Mouse (Mus musculus) kidney, postnatal 4 days (tissue): ENCODE data around the gene Wipf1.
"Not testable (repeated sequence)": the region's sequence is repeated elsewhere in the genome, so short reads cannot be mapped to it uniquely, and the experiment has no call there.

Experiments
- DNase-seq, 2 experiments: peaks; one replicate each; pipeline ENCODE4 v3.0.0; 2021; ENCODE audit warnings: mixed read lengths in 2 of 2

Wipf1 gene

DNA sequence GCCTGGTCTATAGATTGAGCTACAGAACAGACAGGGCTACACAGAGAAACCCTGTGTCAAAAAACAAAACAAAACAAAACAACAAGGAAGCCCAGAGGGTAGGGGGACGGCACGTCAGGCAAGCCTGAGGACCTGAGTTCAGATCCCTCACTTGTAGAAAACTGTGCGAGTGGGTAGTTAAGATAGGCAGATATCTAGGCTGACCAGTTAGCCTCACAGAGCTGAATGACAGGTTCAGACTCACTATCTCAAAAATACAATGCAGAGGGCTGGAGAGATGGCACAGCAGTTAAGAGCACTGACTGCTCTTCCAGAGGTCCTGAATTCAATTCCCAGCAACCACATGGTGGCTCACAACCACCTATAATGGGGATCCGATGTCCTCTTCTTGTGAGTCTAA is 23.2 kb downstream of the Wipf1 start:
- not testable (repeated sequence) for DNase-seq

DNA sequence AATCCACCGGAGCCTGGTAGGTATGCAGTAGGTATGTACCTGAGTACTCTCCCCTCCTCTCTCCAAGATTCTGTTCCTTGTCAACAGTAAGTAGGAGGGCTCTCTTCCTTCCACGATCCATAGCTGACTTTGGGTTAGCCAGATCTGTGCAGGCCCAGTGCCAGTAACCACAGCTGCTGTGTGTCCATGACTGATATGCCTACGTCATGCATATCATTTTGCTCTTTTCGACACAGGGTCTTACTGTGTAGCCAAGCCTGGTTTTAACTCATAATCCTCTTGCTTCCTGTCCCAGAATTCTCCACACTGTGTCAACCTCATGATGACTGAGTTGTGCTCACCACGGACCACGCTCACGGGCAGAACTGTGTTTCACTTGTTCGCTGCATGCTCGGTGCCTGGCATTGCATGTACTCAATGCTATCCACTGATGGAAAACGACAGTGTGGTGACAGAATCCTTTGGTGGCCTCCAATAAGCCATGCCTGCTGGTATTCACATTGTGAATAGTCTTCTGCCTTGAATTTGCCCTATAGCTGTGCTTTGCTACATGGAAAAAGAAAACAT is 26.6 kb downstream of the Wipf1 start:
- peak; percentile 70 to 77 for DNase-seq

DNA sequence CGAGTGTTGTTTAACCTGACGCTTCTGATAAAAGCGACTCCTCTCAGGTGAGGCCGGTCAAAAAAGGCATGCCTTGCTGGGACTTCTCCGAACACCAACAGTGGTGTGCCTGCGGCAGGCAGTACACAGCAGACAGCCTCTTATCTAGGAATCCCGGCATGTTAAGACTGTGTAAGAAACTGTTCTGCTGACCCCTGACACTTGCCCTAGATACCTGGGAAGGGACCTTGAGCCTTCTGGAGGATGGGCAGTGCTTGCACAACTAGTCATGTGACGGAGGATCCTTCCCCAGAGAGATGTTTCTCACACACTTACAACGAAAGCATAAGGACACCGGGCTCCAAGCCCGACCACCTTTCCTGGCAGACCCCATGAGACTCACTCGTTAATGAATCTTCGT is 28.7 kb downstream of the Wipf1 start:
- DNase-seq: no peak

DNA sequence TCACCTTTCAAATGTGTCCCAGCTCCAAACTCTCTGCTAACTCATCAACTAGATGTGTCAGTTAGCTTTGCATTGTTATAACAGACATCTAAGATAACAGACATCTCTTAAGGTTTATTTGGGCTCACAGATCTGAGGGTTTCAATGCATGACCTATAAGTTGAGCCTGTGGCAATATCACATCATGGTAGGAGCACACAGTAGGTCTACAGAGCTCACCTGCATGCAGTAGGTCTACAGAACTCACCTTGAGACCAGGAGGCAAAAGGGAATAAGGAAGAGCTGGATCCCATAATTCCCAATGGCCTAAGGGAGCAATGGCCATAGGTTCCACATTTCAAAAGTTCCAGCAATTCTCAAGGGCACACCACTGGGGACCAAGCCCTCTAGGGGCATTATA is 31.2 kb downstream of the Wipf1 start:
- no peak for DNase-seq

DNA sequence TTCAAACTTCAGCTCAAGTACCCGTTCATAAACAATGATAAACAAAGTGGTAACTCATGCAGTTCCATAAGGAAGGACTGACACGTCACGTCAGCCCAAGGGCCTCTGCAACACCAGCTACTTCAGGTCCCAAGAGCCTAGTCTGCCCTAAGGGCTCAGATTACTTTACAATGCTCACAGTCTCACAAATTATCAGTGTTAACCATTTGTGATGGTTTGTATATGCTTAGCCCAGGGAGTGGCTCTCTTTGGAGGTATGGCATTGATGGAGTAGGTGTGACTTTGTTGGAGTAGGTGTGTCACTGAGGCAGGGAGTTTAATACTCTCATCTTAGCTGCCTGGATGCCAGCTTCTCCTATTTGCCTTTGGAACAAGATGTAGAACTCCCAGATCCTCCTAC is 32.0 kb downstream of the Wipf1 start:
- DNase-seq: no peak

DNA sequence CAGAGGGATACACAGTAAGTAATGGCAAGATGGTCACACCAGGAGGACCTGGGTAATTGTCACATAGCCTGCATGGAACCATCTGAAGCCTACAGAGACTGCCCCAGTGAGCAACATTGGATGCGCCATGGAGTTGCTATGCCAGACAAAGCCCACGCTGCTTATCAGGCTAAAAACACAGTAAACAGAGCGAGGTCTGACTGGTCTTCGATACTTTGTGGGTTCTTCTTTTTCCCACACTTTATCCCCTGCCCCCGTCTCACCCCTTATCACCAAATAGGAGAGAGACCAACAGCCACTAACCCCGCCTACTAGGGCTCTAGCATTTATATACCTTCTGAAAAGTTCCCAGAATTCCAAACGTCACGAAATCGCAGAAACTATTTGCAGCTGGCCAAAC is 32.6 kb downstream of the Wipf1 start:
- DNase-seq: no peak

DNA sequence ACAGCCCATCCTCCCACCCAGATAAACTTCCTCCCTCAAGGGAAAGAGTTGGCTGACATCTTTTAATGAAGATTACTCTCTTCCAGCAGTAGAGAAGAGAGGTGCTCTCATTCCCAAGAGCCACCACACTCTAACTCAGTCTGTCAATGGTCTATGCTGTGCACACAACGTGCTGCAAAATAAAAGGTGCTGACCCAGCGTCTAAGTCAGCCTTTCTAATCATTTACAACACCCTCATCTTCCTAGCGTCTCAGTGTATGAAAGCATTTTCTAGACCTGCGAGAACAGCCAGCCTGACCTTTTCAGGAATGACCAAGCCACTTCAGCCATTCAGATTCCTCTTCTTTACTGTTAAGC is 33.2 kb downstream of the Wipf1 start:
- DNase-seq: no peak

DNA sequence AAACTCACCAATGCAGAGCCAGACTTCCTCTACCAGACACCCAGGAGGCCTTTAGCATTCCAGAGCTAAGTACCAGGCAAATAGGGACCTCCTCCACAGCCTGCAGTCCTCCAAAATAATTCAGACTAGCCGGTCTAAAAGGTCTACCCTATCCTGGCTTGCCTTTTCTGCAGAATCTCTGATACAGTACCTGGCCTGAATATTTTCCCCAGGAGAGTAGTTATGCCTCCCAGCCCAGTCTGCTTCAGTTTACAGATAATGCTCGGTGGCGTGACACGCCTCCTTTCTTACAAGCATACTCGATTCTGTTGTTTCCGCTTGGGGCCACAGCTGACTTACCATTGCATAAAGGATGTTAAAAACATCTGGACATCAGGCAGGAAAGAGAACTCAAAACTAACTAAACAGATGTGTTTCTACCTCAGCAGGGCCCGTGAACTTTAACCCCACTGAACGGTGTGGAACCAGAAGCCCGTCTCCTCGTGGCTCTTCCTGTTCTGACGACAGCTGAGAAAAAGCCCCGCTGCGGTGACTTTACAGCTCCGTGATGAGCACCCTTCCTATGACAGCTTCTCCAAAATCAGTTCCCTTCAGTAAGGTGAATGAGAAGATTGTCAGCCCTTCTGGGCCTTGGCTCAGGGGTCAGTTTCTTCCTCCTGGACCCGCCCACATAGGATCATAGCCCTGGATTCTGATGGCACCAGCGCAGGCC is 33.8 kb downstream of the Wipf1 start:
- DNase-seq: peak; percentile 26 to 50

DNA sequence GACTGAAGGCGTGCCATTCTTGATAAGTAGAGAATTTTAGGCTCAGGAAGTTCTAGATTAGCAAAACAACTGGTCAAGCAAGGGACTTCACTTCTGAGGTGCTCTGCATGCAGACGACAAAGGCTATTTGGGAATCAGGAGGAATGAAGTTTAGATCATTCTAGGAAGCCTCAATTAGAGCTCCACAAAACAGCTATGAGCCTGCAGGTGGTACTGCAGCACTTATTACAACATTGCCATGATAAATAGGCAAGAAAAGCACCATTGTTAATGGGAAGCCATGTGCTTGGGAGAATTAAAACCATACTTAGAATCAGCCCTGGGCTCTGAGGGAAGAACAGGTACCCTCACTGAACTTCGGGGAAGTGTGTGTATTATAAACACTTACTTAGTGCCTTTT is 36.0 kb downstream of the Wipf1 start:
- DNase-seq: no peak

DNA sequence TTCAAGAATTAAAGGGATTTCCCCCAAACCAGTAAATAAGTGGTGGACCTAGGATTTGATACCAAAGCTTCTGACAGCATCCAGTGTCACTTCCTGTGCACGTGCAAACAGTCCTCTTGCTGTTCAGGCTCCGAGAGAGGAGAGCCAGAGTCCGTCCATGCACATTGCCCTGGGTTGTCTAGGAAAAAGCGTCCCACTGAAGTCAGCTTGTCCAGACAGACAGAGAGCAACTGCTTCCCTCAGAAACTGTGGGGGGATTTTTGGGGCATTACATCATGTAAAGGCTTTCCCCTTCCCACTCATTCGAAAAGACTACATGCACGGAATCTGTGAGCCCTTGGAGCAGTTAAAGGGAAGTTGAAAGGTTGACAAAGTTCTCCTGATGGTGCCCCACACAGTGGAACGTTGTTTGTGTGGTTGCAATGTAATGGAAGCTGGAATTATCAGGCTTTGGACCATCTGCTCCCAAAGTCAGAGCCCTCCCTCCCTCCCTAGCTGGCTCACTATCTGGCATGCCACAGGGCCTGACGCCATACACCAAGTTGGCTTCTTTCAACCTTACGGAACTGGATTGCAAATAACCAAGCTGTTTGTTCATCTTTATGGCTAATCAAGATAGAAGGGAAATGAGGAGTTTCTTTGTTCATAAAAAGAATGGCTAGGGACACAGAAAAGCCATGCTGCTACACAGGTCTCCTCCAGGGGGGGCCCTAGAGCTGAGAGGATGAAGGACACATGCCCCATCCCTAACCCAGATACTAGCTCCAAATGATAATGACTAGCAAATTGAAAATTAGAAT is 37.9 kb downstream of the Wipf1 start:
- DNase-seq: peak; percentile 67 to 72

DNA sequence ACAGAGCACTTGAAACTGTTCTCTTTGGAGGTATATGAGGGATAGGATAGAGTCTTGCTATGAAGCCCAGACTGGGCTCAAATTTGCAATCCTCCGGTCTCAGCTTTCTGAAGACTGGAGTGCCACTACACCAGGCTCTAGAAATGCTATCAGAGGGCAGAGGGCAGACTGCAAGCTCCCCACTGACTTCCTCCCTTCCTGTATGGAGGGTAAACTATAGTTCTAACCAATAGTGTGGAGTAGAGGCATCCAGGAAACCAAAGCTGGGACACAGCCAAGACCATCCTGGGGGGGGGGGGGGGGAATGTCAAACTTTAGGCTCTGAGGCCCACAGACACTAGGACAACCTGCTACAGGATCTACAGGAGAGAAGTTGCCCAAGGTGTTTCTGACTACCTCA is 39.1 kb downstream of the Wipf1 start:
- DNase-seq: no peak

DNA sequence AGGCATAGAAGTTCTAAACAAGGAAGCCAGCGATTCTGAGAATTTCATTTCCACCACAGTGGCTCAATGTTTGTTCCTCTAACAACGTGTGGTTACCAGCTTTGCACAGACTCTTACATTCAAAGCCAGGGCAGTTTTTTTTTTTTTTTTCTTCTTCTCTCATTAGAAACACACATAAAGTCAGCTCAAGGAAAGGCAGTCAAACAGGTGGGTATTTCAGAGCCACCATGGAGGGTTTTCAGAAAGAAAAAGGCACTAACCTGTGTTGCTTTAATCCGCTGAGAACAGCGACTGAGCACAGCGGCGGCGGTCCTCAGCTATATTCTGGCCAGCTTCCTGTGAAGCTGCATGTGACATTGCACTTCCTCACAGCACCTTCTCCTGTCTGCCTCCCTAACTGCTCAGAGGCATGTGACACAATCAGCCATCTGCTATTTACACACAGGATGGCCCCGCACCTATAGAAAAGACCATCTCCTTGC is 43.4 kb downstream of the Wipf1 start:
- no peak for DNase-seq

DNA sequence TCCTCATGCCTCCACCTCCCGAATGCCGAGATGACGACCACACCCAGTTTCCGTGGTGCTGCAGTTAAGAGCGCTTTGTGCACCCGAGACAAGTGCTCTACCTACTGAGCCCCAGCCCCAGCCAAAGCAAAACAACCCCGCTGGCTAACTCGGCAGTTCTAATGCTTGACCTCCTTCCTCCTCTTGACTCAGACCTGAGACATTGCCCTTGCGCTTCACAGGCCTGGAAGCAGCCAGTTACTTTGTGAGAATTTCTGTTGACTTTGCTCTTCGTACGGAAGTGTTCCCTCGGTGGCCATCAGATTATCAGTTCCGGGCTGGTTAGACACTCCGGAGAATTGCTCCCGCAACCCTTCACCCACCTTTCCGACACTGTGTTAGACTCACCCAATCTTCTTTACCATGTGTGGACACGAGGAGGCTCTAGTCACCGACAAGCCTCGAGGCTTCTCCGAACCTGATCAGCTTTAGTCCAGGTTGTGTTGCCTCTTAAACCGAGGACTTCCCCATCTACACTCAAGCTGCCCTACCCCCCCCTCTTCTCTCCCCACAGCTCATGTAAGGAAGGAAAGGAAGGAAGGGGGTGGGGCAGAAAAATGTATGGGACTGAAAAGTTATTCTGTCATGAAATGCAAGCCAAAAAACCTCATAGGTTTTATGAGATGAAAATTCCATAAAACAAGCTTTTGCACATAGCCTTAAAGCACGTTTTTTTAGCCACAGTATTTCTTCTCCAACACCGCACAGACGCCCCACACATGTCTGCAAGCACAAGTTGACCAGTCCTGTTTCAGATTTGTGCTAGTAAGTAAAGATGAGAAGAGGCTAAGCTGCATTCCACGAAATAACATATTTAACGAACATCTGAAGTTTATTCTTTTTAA is 44.1 kb downstream of the Wipf1 start:
- peak in 1 of 2 experiments; percentile 23 for DNase-seq

DNA sequence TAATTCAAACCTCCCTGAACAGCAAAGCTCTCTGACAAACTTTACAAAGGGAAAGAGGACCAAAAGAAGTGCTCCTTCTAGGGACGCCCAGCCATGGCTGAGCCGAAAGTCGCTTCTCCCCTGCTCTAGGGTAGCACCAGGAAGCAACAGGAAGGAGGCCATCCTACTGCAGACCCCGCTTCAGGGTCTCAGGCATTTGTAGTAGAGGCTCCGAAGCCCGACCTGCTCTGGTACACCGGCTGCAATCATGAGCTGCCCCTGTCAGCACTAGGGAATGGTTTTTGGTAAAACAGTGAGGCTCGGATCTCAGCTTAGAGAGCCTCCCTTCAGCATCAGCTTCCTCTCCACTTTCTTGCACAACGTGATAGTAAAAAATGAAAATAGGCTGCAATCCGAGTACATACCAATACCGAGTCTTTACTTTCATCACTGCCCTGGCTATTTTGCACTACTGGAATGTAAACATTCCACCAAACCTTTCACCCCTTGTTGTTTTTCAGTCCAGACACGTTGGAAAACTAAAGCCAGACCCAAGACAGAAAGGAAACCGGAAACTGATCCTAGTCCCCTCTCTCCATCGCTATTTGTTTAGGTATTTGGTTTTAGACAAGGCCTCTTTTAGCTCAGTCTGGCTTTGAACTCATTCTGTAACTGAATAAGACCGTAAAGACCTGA is 44.8 kb downstream of the Wipf1 start:
- DNase-seq: no peak

DNA sequence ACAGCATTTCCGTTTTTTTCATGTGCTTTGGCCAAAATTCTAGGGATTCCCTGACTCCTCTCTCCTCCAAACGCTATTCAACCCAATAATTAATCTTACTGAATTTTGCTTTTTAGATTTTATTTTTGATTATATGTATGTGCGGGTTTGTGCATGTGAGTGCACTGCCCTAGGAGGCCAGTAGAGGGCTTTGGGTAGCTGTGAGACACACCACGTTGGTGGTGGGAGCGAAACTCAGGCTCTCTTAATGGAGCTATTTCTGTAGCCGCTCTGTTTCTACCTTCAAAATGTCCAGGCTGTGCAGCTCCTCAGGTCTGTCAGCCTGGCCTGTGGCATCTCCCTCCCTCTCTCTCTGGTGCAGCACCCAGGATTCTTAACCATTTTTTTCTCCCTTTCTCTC is 50.7 kb downstream of the Wipf1 start:
- DNase-seq: no peak

DNA sequence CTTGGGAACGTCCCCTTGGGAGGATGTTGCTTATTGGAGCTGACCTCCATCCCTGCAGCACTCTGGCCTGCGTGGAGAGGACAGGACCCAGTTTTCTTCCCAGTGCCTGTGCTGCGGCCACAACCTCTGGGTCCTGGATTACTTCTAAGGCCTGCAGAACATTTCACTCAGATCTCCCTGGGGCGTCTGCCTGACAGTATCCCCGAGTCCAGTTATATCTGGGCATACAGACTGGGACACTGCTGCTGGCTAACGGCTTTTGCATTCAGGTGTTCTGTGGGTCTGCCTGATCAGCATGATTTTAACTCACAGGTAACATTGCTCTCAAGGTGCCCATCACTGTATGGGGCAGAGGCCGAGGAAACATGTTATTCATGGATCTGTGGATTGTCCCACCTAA is 52.0 kb downstream of the Wipf1 start:
- DNase-seq: no peak

DNA sequence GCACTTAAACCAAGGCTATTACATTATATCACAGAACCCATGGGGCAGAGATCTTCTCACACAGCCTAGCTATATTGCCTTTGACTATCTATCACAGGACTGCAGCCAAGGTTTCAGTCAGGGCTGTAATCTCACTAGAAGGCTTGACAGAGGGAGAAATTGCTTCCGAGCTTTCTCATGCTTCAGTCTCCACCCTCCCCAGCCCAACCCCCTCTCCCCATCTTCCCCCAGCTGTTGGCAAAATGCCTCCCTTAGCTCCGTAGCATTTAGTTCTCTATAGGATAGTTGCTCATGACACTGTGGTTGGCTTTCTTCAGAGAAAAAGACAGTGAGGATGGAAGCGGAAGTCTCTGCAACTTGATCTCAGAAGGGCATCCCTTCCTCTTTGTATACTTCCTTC is 54.0 kb downstream of the Wipf1 start:
- peak in 1 of 2 experiments; percentile 30 for DNase-seq

DNA sequence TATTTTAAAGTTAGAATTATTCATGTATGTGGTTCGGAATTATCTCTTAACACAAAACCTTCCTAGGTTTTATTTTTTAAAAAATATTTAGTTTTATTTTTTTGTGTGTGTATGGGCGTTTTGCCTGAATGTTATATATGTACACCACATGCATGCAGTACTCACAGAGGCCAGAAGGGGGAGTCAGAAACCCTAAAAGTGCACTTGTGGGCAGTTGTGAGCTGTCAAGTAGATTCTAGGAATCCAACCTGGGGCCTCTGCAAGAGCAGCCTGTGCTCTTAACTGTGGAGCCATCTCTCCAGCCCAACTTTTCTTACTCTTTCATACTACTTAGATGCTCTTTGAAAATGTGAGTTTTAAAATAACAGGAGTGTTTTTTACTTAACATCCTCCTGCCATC is 57.4 kb downstream of the Wipf1 start:
- peak; percentile 26 to 32 for DNase-seq

DNA sequence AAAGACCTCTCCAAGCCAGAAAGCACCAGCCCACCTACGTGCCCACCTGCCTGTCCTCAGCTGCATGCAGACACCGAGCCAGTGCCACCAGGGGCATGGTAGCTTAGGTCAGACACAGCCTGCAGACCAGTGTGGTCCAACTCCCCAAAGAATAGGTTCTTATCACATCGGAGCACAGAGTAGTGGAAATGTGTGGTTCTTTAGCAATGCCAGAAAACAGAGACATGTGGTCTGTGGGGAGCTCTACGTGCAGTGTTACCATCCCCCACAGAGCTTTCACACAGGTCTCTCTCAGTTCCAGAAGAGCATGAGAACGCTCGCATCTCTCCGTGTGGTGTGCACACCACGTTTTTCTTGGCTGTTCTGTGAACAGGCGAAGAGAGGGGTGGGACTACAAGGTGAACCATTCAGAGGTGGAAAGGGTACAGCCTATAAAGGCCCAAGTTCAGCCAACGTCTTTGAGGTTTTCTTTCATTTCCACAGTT is 59.3 kb downstream of the Wipf1 start:
- no peak for DNase-seq

DNA sequence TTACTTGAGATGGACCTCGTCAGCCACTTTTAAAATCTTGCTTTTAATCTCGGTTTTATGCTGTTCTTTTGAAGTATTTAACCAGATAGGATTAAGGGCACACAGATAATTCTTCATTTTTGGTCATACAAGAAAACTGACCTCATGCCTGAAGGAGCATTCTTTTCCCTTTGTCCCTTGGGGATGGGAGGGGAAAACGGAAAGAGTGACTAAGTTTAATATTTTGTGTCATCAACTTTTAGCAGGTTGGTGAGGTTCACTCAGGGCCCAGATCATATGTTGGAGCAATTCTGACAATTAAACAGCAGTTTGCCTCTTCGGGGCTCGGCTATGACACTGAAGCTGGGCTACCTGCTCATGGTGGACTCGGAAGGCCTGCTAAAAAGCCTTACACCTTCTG is 60.0 kb downstream of the Wipf1 start:
- no peak for DNase-seq

DNA sequence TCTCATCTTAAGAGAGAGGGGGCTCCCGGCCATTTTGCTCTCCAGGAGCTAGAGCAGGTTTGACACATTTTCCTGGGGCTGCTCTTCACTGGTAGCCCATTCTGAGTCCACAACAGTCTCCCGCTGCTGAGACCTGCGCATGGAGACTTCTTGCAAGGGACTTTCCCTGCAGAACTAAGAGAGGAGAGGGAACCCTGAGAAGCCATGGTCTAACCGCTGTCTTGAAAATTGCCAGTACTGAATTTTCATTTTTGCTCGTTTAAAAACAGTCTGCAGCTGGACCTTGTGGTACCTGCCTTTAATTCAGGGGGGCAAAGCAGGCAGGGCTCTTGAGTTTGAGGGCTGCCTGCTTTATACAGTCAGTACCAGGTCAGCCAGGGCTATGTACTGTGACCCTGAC is 60.5 kb downstream of the Wipf1 start:
- DNase-seq: no peak
